Mouse (Mus musculus): ENCODE data around the gene Ube2l3. TPM values are rescaled to one million over a fixed set of nuclear protein-coding genes. Genes with fewer than 3 reads are reported as not detected.

Gene Ube2l3
- polyA plus RNA-seq, 1 experiment from 2014 or later: 276 TPM

MicroRNAs encoded within 50 kb of the gene (microRNA counts, 519-probe panel; counts per million panel counts)
- microRNA mmu-miR-130b: 6,464 counts per million, percentile 90 among the panel's probes with 10 or more counts
- microRNA mmu-miR-301b: 322 counts per million, percentile 70 among the panel's probes with 10 or more counts

Small RNA genes lying within 50 kb of the gene (microRNA-seq; reads per million reads assigned to microRNA genes)
- gene Mir130b (4,337 reads per million, percentile 91 among the genes with 10 or more reads in this experiment), gene Mir301b (81.9 reads per million, percentile 50 among the genes with 10 or more reads in this experiment)

Other genes starting within 250 kb of the Ube2l3 start
- 154 and 162 TPM in 2 replicates for gene Mapk1, start 219.3 kb downstream of the Ube2l3 start, polyA plus RNA-seq (2014; fragmentation: Nextera tagmentation; extraction: Ambion mirVana)
- gene Ypel1, start 133.0 kb downstream of the Ube2l3 start, polyA plus RNA-seq (2014; fragmentation: Nextera tagmentation; extraction: Ambion mirVana): 15.9 and 18.9 TPM in 2 replicates
- gene Ppil2, start 91.4 kb downstream of the Ube2l3 start, polyA plus RNA-seq (2014; fragmentation: Nextera tagmentation; extraction: Ambion mirVana): 97.6 and 107 TPM in 2 replicates
- 13.7 and 18.1 TPM in 2 replicates for gene 2610318N02Rik, start 77.5 kb downstream of the Ube2l3 start, polyA plus RNA-seq (2014; fragmentation: Nextera tagmentation; extraction: Ambion mirVana)
- 26.4 and 32.4 TPM in 2 replicates for gene Sdf2l1, start 70.3 kb downstream of the Ube2l3 start, polyA plus RNA-seq (2014; fragmentation: Nextera tagmentation; extraction: Ambion mirVana)
- 3.9 and 5.3 TPM in 2 replicates for gene Ydjc, start 58.0 kb downstream of the Ube2l3 start, polyA plus RNA-seq (2014; fragmentation: Nextera tagmentation; extraction: Ambion mirVana)
- 0.11 and 0.23 TPM in 2 replicates for gene Ccdc116, start 55.4 kb downstream of the Ube2l3 start, polyA plus RNA-seq (2014; fragmentation: Nextera tagmentation; extraction: Ambion mirVana)
- 0.15 and 0.20 TPM in 2 replicates for gene Rimbp3, start 6.0 kb upstream of the Ube2l3 start, polyA plus RNA-seq (2014; fragmentation: Nextera tagmentation; extraction: Ambion mirVana)
- 2.7 and 3.0 TPM in 2 replicates for gene Hic2, start 30.9 kb upstream of the Ube2l3 start, polyA plus RNA-seq (2014; fragmentation: Nextera tagmentation; extraction: Ambion mirVana)
- 7.2 and 7.3 TPM in 2 replicates for gene Tmem191c, start 73.4 kb upstream of the Ube2l3 start, polyA plus RNA-seq (2014; fragmentation: Nextera tagmentation; extraction: Ambion mirVana)
- 0.66 and 0.75 TPM in 2 replicates for gene Serpind1, start 128.7 kb upstream of the Ube2l3 start, polyA plus RNA-seq (2014; fragmentation: Nextera tagmentation; extraction: Ambion mirVana)
- gene Snap29, start 203.3 kb upstream of the Ube2l3 start, polyA plus RNA-seq (2014; fragmentation: Nextera tagmentation; extraction: Ambion mirVana): 5.0 and 5.6 TPM in 2 replicates
- 36.3 and 40.5 TPM in 2 replicates for gene Pi4ka, start 203.7 kb upstream of the Ube2l3 start, polyA plus RNA-seq (2014; fragmentation: Nextera tagmentation; extraction: Ambion mirVana)
- 31.9 and 40.7 TPM in 2 replicates for gene Crkl, start 249.3 kb upstream of the Ube2l3 start, polyA plus RNA-seq (2014; fragmentation: Nextera tagmentation; extraction: Ambion mirVana)

Measured in heart, embryonic 14.5 days (tissue).